Mouse (Mus musculus) CD4-positive, CD25-positive, alpha-beta regulatory T cell, adult 2 months (primary cell): Measurements from ENCODE around the gene Vezf1.
A peak's percentile ranks its signal among the peaks of the same experiment; 100 is the strongest.

Source experiments
- DNase-seq: peaks from one replicate; pipeline ENCODE4 v3.0.0-alpha.2; 2012; ENCODE audit warnings: low read depth, low spot score

The Vezf1 gene

DNA sequence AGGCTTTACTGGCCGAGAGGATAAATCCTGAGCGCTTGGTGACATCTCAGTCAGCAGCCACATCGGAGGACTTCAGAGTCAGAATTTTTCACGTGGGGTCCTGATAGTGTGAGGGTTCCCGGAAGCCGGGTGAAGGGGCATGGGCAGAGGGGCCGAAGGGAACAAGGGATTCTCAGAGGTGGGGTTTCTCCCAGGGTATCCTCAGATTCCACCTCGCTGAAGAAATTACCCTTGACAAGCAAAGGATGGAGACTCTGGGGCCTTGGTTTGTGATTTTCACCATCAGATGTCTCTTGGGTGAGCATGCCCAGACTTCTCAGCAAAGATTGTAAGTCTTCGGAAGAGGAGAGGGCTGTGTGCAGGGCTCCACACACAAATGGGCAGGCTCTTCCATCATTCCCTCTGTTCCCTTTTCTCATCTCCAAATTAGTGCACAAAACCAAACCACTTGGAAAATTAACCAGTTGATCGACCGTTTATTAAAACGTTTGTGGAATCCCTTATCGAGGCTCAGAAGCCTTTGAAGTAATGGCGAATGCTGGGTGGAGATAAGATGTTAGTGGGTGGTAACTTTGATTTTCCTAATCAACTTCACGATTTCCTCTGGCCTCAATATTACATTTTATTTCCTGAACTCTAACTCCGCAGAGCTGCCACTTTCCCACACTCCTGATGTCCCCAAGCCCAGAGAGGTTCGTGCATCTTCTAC, 30.1 kb downstream of the Vezf1 start, which contains the start of gene Cuedc1:
Cuedc1 (plus strand) TSS at position 38 of the 709 bp plus-strand sequence.
- no peak for DNase-seq

DNA sequence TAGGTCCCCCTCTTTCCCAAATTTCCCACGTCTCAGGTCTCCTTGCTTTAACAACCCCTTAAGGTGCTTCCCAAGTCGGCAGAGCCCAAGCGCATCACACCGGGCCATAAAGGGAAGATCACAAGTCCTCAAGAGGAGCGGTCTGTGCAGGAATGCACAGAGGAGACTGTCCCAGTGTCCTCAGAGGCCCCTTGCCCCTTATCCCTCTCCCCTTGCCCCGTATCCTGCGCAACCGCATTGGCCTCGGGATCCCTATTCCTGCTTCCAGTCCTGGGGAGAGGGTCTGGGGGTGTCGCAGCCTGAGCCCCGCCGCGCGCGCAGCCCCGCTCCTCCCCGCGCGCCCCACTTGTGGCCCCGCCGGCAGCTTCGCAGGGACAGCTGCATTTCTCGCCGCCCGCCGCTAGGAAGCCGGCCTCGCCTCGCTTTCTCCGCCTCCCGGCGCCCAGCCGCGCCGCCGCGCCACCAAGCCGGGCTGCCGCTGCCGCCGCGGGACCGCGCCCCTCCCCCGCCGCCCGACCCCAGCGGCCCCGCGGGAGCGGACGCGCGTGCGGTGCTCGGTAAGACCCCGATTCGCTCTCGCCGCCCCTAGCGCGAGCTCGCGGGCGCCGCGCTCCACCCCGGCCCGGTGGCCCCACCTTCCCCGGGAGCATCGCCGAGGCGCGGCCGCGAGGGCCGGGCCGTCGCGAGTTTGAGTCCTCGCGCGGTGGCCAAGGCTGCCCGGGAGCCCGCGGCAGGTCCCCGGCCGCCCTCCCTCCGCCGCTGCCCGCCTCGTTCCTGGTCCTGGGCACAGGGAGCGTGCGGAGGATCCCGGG, 30.9 kb downstream of the Vezf1 start:
- DNase-seq = peak; percentile 85

DNA sequence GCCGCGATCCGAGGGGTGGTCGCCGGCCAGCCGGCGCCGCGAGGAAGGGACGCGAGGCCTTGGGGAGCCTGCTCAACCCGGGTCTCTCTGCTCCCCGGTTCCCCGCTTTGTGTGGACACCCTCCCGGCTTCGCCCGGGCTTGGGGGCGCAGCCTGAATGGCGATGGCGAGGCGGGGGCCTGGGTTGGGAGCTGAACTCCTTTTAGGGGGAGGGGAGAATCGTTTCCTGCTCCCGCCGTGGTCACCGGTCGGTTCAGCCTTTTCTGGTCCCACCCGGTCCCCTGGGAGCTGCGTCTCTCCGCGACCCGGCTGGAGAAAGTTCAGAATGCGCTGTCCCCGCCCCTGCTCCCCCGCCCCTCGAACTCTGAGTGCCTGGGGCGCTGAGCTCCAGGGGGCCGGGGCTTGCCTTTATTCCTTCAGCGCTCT, 31.5 kb downstream of the Vezf1 start:
- DNase-seq = peak; percentile 40

DNA sequence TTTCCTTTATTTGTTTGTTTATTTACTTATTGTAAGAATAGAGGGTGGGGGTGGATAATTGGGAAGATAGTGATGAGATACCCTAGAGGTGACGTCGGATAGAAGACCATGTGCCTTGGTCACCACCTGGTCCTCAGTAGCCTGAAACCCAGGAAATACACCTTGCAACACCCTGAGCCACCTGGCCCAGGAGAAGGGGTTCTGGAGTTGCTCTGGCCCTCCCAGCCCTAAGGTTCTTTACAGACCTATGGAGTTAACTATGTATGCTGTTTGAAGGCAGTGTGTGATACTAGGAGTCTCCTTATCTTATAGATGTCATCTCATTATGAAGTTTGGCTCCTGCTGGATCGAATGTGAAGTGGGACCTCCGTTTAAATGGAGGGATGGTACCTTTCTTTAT, 32.1 kb downstream of the Vezf1 start:
- DNase-seq = no peak

DNA sequence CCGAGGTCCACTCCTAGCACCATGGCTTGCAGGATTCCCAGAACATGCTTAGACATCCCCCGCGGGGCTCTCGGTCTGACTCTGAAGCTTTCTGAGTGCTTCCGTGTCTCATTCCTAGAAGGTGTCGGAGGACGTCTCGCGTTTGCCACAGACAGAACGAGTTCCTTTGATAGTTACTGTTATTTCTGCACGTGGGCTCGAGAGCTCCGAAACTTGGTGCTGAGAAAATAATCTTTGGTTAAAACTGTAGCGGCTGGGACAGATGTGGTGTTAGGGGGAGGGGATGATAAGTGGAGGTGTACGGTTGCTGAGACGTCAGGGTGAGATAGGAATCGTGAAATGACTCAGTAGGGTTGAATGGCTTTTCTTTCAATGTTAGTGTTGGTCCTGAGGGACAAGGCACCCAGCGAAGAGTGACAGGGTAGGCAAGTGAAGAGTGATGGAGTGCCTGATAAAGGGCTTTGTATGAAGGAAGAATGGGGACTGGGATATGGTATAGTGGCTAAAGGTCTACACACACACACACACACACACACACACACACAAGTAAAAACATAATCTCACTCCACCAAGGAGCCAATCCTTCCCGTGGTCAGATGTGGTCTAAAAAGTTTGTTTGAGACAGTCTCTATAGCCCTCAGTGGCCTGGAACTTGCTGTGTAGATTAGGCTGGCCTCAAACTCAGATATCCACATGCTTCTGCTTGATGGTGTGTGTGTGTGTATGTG, 35.3 kb downstream of the Vezf1 start:
- DNase-seq = peak; percentile 47

DNA sequence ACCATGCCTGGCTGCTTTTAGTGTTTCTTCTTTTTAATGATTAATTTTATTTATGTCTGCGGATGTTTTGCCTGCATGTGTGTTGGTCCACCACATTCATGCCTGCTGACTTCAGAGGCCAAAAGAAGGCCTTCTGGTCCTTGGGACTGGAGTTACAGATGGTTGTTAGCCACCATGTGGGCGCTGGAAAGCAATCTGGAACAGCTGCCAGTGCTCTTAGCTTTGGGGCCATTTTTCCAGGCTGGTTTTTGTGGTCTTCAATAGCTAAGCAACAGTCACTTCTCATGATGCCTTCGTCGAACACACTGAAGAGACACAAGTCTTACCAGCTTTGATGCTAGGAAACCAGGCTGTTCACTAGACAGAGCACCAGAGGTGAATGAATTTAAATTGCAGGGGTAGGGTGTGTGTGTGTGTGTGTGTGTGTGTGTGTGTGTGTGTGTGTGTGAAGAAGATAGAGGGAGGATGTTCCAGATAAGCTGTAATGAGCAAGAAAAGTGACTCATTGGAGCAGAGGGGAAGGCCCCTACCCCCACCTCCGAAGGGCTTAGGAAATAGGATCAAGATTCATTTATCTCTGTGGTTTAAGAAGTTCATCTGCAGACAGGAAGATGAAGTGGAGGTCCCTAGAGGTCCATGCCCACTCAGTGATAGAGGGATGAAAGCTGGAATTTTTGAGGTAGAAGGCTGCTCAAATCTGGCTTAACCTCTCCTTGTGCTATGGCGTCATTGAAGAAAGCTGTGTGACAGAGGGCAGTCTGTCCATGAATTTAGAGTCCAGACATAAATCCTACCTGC, 37.6 kb downstream of the Vezf1 start:
- DNase-seq = peak; percentile 32

DNA sequence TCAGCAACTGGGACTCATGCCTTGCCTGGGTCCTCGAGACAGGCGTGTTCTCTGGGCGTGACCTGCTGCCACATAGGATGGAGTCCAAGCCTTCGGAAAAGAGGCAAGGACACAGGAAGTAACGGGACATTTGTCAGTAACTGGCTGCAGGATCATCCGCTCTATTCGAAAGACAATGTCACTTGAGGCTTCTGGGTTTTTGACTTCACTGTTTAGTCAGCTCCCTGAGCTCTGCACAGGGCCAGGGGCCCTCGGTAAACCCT, 38.1 kb downstream of the Vezf1 start:
- no peak for DNase-seq

DNA sequence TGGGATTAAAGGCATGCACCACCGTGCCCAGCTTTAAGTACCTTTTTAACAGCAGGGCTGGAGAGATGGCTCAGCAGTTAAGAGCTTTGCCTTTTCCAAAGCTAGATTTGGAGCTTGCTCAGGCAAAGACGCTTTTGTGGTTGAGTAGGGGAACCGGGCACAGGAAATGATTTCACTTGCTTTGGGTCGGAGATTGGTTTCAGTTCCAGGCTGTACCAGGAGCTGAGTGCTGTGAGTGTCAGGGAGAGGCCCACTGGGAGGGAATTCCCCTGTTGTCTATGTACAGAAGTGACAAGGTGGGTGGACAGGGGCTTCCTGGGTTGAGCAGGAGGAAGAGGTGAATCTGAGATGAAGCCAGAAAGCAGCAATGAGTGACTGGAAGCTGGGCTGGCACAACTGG, 39.3 kb downstream of the Vezf1 start:
- peak; percentile 73 for DNase-seq

DNA sequence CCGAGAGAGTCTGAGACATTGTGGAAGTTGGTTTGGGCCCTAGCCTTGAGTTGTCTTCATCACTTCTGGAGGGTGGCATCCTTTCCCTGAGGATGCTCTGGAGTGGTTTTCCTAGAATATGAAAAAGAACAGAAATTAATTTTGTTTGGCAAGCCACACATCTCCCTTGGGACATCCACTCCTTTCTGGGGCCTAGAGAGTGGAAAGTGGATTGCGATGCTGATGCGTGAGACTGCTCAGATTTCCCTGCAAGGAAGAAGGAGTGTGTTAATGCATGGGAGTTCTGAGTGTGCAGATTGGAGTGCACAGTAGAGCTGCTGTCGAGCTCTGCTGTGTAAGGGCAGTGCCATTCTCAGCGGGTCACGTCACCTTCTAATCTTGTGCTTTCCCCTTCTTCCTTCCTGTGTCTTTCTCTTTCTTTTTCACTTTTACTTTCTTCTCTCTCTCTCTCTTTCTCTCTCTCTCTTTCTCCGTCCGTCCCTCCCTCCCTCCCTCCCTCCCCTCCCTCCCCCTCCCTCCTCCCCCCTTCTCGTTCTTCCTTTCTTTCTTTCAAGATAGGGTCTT, 42.0 kb downstream of the Vezf1 start:
- DNase-seq = no peak

DNA sequence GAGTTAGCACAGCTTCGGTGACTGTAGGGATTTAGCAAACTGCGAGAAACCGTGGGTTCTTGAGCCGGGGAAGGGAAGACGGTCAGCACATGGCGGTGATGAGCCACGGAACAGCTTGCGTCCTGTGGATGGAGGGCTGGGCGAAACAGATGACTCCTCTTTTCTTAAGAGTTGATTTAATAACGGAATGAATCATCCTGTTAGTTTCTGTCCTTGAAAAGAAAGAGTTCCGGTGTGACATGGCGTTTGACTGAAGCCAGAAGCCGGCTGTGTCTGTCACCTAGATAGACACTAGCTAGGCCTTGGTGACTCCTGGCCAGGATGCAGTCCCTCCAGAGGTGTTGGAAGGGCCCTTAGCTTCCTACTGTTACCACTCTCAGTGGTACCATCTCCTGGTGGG, 44.0 kb downstream of the Vezf1 start:
- DNase-seq = no peak

DNA sequence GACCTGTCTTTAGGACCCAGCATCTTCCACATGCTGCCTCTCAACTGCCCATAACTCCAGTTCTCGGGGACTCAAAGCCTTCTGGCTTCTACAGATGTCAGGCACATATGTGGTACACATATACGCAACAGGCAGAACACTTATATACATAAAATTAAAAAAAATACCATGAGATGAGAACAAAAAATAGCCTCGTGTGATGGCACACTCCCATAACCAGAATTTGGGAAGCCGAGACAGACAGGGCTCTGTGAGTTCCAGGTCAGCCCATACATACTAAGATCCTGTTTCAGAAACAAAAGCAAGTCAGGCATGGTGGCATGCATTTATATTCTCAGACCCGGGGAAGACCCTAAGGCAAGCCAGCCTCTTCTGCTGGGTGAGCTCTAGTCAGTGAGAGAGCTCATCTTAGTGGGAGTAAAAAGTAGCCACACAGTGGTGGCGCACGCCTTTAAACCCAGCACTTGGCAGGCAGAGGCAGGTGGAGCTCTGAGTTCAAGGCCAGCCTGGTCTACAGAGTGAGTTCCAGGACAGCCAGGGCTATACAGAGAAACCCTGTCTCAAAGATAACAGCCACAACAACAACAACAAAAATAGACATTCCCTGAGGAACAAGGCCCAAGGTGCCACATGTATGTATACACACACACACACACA, 44.7 kb downstream of the Vezf1 start:
- DNase-seq = no peak

DNA sequence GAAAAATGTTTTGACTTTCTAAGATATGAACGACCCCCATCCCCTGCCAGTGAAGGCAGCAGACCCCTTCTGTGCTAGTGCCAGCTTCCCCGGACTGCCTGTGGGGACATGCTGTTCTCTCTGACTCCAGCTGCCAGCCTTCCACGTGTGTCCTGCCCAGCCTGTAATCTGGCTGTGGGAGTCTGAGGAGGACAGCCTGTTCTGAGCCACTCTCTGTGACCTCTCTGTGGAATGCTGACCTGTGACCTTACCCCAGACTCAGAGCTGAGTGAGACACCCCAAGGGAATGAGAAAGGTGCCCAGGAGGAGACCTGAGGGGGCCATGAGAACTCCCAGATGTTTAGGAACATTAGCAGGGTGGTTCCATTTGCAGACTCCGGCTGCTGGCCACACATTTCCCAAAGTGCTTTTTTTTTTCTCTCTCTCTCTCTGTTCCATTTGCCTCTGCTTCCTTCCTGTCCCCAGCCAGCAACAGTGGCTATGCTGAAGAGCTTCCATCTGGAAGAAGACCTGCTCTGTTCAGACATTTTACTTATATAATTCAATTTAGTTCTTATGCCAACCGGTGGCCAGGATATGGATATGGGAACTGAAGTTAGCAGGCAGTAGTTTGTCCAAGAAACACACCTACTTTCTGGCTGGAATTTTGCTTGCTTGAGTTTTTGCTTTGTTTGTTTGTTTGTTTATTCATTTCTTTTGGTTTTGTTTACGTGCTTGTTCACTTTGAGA, 45.6 kb downstream of the Vezf1 start:
- DNase-seq = no peak

DNA sequence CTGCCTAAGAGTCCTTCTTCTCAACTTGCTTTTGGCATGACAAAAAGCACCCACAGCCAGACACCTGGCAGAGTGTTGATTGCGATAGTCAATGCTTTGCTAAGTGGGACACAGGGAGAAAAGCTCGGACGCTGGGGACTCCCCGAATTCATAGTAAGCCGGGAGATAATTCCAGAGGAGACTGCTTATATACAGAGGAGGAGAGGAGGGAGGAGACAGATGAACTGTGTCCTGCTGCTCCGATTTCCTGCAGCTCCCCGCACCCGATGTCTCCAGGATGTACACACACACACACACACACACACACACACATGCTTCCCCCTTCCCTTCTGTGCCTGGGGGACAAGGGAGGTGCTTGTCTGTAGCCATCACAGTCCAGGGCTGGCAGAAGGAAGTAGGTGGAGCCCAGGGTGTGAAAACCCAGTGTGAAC, 46.8 kb downstream of the Vezf1 start:
- no peak for DNase-seq

DNA sequence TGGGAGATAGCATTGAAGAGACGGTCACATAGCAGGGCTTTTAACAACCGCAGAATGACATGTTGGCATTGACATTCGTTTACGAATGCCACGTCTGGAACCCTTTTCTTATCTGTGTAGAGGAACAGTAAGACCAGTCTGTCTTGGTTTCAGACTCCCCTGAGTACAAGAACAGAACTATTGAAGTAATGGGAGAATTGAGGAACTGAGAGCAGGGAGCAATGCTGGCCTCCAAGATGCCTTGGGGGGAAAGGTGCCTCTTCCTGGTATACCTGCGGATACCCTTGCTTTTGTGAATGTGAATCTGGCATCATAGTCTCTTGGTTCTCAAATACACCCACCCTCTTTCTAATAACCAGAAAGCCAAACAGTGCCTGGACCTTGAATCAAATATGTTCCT, 48.5 kb downstream of the Vezf1 start:
- DNase-seq = no peak

DNA sequence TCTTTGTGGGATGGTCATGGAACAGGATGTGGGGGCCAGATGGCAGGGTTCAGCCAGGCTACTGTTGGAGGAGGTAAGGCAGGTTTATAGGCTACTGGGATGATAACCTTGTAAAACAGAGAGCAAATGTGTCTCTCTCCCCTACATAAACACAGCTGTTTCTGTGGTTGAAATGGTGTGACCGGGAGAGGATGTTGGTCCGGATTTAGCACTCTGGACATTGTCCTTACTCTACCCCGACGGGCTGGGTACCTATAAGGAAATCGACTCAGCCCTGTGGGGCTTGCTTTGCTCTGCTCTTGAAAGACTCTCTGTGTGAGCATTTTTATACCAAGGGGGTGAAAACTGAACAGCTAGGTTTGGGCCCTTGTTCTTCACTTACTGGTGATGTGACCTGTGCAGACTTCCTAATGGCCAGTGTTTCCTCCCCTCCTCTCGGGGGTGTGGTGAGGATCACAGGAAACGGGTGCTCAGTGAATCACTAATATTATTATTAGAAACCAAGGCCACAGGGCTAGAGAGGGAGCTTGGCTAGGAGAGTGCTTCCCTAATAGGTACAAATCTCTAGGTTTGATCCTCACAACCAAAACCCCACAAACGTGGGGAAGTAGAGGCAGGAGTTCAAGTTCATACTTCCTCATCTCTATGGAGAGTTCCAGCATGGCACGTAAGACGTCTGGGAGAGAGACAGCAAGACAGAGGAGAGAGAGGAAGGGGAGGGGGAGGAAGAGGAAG, 49.4 kb downstream of the Vezf1 start:
- DNase-seq = no peak

DNA sequence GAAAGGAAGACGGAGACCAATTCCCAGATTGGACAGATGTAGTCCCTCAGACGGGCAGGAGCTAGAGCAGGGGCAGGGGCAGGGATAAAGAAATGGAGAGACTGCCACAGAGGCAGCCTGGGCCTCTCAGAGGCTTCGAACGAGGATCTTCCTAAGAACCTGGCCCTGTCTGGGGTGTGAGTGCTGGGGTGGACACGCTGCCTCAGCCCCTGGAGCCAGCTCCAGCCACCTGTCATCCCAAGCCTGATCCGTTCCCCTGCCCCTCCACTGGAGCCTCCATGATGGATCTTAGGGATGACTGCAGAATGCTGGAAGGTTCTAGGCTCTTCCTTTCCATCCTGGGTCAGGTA, 50.0 kb downstream of the Vezf1 start:
- DNase-seq = no peak

DNA sequence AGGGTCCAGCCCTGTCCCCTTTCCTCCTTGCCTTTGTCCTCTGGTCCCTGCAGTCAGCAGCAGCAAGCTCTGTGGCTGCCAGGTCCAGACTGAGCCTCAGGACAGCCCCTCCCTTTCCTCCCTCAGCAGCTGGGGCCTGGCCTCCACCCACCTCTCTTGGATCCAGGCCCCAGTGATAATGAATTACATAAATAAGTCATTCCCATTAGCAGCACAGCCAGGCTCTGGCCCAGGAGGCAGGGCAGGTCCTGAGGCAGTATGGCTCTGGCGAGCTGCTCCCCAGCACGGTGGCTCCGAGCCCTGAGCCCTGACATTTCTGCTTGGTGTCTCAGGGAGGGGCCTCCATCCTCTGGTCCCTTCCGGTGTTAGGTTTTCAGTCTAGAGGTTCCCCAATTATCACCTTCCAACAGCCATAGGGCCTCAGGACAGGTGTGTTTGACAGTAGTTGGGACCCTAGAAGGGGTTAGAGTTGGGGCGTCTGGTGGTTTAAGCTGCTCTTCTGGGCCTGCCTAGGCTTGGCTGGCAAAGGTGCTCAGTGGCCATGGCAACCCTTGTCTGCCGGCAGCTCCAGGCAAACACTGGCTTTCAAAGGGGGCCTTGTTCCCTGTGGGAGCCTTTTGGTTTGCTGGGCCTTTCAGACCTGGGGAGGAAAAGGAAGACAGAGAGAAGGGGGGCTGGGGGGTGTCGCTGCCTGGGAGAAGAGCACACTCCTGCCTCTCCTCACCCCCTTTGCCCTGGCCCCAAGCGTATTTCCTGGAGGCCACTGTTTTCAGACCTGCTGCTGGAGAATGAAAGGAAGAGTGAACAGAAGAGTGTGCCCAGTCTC, 51.0 kb downstream of the Vezf1 start:
- no peak for DNase-seq

DNA sequence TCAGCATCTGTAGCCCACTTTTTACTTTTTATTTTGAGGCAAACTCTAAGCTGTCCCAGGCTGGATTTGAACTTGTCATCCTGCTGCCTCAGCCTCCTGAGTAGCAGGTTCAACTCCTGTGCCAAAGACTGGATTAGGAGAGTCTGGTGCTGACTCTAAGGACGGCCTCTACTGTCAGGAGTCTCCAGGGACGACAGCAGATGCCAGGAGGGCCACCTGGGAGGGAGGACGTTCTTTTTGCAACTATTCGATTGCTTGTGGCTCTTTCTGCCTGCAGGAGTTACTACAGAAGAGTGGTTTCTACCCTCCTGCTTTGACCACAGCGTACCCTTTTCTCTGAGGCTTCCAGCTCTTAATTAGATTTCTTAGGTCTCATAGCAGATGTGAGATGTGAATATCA, 54.5 kb downstream of the Vezf1 start:
- DNase-seq = no peak

DNA sequence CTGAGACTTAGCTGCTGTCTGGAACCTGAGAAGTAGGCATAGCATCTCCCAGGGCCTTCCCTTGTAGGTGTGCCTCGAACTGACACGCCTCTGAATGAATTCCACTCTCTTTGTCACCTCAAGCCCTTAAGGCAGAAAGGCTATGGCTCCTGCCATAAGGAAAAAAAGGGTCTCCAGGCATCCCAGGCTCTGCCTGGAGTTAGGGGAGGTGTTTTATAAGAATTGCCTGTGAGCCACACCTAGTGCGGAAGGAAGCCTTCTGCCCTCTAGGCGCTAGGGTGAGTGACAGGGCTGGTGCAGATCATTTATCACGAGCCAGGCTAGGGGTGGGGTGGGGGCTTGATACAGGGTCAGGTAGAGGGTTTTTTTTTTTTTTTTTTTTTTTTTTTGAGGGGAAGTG, 54.9 kb downstream of the Vezf1 start:
- DNase-seq = no peak
